Mouse (Mus musculus) T-helper 2 cell (primary cell): ENCODE results near the gene Trim69.

Experiments used
- in situ Hi-C: fragments of 300-600 bp; cut with MboI, MseI; formaldehyde crosslinking; loops from one replicate; pipeline ENCODE4 v1.15.1; 2025; ENCODE audit warnings: high pct_unique_total_duplicates

The Trim69 gene

DNA sequence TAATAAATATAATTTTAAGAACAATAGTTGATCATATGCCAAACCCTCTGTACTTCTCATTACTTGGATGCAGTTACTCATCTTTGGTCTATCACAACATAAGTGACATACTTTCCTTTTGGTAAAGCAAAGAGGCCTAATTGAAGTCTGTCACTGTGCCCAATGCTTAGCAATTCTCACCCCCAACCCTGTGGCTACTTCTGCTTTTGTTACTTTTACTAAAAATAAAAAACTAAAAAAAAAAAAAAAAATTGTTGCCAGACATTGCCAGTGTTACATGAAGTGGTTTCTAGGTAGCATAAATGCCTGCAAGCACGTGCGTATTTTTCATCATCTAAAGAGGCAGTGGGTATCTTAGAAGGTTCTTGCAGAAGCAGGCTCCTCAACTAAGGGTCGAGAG lies 7.7 kb upstream of the Trim69 start:
- in situ Hi-C loops: loop anchor here (5.0 kb wide), 1 partner anchor 36 kb away; the partner anchor contains the start of gene Spg11

DNA sequence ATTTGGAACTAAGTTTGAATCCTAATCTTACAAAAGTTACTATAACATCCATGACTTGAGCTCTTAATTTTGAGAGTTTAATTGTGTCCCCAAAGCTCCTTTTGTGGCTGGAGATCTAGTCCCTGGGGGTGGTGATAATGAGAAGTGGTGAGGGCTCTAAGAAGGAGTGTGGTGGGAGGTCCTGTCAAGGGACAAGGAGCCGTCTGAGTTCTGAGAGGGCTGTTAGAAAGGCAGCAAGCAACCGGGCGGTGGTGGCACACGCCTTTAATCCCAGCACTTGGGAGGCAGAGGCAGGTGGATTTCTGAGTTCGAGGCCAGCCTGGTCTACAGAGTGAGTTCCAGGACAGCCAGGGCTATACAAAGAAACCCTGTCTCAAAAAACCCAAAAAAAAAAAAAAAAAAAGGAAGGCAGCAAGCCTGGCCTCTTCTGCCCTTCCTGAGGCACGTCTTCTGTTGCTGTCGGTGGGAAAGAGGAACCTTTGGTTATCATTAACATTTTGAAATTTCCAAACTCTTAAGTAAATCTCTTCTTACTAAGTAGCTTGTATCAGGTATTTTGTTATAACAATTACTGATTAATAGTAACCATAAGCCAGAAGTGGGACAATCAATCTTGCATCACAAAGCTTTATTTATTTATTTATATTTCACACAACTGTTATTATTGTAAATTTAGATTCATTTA lies 6.7 kb upstream of the Trim69 start:
- in situ Hi-C loops: loop anchor here (5.0 kb wide), 1 partner anchor 37 kb away; the partner anchor contains the start of gene Spg11

DNA sequence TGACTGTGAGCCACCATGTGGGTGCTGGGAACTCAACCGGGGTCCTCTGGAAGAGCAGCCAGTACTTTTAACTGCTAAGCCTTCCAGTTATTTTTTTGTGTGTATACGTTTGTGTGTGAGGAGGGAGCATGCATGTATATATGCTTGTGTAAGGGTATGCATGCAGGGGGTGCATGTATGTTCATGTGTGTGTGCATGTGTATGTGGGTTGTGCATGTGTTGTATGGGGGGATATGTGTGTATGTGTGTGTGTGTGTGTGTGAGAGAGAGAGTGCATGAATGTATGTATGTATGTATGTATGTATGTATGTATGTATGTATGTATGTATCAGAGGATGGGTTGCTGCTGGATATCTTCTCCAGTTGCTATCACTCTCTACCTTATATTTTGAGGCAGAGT lies 6.0 kb upstream of the Trim69 start:
- in situ Hi-C loops: loop anchor here (5.0 kb wide), 1 partner anchor 37 kb away; the partner anchor contains the start of gene Spg11

GRCm38 (mm10) chr2:122155292-122155691 lies 5.2 kb upstream of the Trim69 start:
- in situ Hi-C loops: no loop called here

- in situ Hi-C loops: no loop called here
These were observed 4.3 kb upstream of the Trim69 start for GRCm38 (mm10) chr2:122156051-122156700.

DNA sequence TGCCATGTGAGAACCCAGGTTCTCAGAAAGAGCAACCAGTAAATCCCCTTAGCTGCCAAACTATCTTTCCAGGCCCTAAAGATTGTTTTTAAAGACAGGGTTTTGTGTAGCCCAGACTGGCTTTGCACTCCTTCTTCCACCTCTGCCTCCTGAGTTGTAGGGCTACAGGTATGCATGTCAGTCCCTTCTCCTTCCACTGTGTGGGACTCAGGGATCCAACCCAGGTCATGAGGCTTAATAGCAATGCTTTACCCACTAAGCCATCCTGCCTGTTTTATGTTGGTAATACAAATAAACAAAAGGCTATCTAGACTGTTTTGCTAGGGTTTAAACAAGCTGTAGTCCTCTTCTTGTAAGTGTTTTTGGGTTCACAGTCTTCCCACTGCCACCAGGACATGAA lies 2.9 kb upstream of the Trim69 start:
- in situ Hi-C loops: no loop called here

DNA sequence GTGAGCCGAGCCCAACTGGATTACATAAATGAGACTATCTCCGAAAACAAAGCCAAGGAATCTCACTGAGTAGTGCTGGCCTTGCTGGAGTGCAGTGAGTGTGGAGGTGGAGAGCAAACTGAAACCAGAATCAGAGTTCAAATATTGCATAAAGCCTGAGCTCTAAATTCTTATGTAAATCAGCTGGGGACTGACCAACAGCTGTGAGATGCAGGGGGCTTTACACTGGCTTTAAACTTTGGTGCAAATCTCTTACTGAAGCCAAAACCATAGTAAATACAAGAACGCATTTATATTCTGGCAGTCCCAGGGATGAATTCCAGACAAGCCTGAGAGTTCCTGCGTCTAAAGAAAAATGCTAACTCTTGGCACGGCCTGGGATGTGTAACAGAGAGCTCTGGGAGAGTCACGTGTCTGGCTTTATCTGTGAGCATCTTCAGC lies 2.1 kb upstream of the Trim69 start:
- in situ Hi-C loops: no loop called here

DNA sequence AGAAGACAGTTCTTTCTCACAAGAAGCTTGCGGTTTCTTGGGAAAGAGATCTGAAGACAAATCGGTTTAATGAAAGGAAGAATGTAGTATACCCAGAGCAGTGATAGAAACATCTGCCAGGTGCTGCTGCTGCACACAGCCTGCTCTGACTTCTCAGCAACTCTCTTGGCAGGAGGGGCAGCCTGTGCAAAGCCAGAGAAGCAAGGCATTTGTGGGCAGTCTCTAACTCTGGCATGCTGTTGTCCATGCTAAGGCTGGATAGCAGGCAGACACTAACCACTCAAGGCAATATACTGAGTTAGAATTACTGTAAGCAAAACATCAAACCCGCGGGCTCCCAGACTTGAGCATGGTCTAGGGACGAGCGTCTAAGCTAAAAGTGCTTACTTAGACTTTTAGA lies 833 bp upstream of the Trim69 start:
- in situ Hi-C loops: no loop called here

DNA sequence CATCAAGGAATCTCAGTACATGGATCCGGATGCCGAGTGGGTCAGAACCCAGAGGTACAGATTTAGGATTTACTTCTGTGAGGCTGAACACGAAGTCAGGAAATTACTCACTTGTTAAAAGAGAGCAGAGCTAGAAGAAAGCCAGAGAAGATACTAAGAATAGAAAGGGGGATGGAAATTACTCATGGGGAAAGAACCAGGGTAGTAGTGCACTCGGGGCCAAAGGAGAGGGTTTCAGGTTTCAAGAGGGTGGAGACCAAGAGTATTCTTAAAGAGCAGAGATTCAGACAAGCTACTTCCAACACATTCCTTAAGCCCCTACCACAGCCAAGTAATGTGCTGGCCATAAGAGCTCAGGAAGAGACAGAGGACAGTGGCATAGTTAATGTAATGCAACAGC lies 1.0 kb downstream of the Trim69 start:
- in situ Hi-C loops: no loop called here

- in situ Hi-C loops: no loop called here
These were observed 2.0 kb downstream of the Trim69 start for GRCm38 (mm10) chr2:122162529-122162928.

- in situ Hi-C loops: no loop called here
These were observed 3.1 kb downstream of the Trim69 start for GRCm38 (mm10) chr2:122163430-122164195.

DNA sequence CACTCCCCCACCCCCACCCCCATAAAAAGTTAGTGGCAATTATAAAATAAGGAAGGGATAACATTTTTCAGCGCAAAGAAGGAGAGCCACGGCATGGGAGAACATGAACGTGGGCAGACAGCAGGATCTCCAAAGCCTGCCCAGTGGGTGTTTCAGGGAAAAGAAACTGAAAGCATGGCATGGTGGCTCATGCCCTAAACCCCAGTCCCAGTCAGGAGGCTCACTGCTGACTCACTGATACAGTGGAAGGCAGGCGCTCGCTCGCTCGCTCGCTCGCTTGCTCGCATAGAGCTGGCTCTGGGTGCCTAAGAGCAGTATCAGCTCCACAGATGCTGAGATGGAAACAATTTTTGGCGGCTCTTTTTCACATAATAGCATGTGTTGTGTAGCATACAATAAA lies 3.8 kb downstream of the Trim69 start:
- in situ Hi-C loops: no loop called here

- in situ Hi-C loops: loop anchor here (5.0 kb wide), 1 partner anchor 76 kb away; no protein-coding TSS in a partner anchor
These were observed 10.8 kb downstream of the Trim69 start for GRCm38 (mm10) chr2:122171292-122171691.

GRCm38 (mm10) chr2:122172188-122172587 lies 11.7 kb downstream of the Trim69 start:
- in situ Hi-C loops: loop anchor here (5.0 kb wide), 1 partner anchor 75 kb away; no protein-coding TSS in a partner anchor

DNA sequence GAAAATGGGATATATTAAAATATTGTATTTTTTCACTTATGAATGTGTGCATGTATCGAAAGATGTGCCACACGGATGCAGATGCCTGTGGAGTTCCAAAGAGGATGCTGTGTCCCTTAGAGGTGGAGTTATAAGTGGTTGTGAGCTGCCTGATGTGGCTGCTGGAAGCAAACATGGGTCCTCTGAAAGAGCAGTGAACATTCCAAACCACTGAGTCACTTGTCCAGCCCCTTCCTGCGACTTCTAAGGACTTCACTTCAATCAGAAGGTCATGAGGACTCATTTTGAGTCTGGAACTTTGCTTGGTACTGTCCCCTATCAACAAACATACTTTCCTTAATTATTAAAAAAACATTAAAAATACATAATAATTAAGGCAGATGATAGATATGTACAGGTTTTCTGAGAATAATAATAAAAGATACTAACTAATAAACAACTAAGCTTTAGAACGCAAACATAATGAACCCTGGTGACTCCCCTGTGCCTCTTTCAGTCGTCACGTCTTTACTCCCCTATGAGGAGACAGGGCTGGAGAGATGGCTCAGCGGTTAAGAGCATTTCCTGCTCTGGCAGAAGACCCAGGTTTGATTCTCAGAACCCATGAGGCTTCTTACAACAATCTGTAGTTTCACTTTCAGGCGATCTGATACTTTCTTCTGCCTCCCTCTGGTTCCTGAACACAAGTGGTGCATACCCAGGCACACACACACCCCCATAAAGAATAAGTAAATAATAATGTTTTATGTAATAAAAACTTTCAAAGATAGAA lies 19.7 kb downstream of the Trim69 start:
- in situ Hi-C loops: no loop called here

DNA sequence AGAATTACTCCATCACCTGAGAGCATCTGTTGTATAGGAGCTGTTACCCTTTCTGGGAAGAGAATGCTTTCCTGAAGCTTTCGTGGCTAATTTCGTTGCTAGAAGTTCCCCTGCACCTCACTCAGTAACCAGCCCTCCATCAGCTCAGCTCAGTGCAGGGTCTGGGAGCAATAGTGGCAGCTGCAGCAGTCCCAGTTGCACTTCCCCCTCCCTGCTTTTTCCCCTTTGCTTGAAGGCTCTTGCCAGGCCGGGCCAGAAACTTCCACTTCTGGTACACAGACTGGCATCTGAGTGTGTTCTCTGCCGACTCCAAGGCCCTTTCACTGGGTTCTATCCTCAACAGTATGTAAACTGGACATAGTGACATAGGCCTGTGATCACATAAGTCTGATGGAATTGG lies 24.6 kb downstream of the Trim69 start:
- in situ Hi-C loops: no loop called here

- in situ Hi-C loops: no loop called here
These were observed 25.6 kb downstream of the Trim69 start, which contains the start of the genes Patl2 and Terb2 for GRCm38 (mm10) chr2:122186106-122186505. Gene Patl2, minus strand, starts transcription at chr2:122186189. Gene Terb2, plus strand, starts transcription at chr2:122186272.

GRCm38 (mm10) chr2:122186751-122187150 lies 26.3 kb downstream of the Trim69 start:
- in situ Hi-C loops: no loop called here

GRCm38 (mm10) chr2:122191849-122192248 lies 31.3 kb downstream of the Trim69 start:
- in situ Hi-C loops: no loop called here

- in situ Hi-C loops: no loop called here
These were observed 34.0 kb downstream of the Trim69 start for GRCm38 (mm10) chr2:122194509-122194929.

- in situ Hi-C loops: no loop called here
These were observed 41.0 kb downstream of the Trim69 start for GRCm38 (mm10) chr2:122201501-122201900.
